Comparison of ENCODE assay signal across 8 mouse cellular contexts in genomic region chr2:92055101-92055813, GRCm38 (mm10). TPM values are rescaled to one million over a fixed set of nuclear protein-coding genes. Genes with fewer than 3 reads are reported as not detected.
A peak's percentile ranks its signal among the peaks of the same experiment; 100 is the strongest.
DNase-seq lines count a peak whose midpoint lies in the region; ATAC-seq and TF ChIP-seq lines count a peak whose summit lies in the region.

No protein-coding gene starts in this region.

- no peaks in the 10 kb centered on the region for H3K9me3 ChIP-seq in ES-E14 (ENCODE audit: control insufficient read depth, insufficient read depth, low read depth, low read length)
- H3K9me3 ChIP-seq in forebrain, postnatal 0 days (ENCODE audit: low read length), result no peaks in the 10 kb centered on the region
- no peaks in the 10 kb centered on the region for H3K9me3 ChIP-seq in lung, embryonic 14.5 days (ENCODE audit: low read depth, low read length)

- peaks cover 0 to 6% of the 10 kb centered on the region in 2 experiments; a peak in 1 of 4 replicates for H3K4me1 ChIP-seq in ES-E14 (ENCODE audit: control insufficient read depth in 2 of 2, insufficient read depth in 2 of 2, low read length in 2 of 2, poor library complexity in 1 of 2)
- H3K4me1 ChIP-seq in forebrain, postnatal 0 days (ENCODE audit: insufficient read depth), result peaks cover 7% of the 10 kb centered on the region; the same call in 1 of the 2 replicates
- peaks cover 18% of the 10 kb centered on the region for H3K4me1 ChIP-seq in lung, embryonic 14.5 days (ENCODE audit: insufficient read depth)
- peaks cover 33% of the 10 kb centered on the region for H3K4me1 ChIP-seq in olfactory bulb, adult 2 months (ENCODE audit: control insufficient read depth, insufficient read depth, low read length)

- in situ Hi-C loops in ES-E14 (cut with MboI; ENCODE audit: low sequenced_read_pairs in 2 of 2, unreplicated experiment in 2 of 2), result no loop called here

- TF ChIP-seq POLR2A in olfactory bulb, adult 2 months (IDR thresholded peaks at IDR 0.05; ENCODE audit: insufficient read depth, low read depth, low read length), result 0 out of 2 replicates have a peak, but pooled peaks have one; percentile 54

- peak; percentile 67 for DNase-seq in ES-E14 (ENCODE audit: low read depth, low spot score)
- peak; percentile 80 for DNase-seq in c-Kit-positive CD71-positive TER-119-positive erythroid progenitor cells, embryonic 14.5 days (ENCODE audit: low spot score)
- DNase-seq in forebrain, postnatal 0 days, result peak; percentile 93
- peak; percentile 93 for DNase-seq in heart, postnatal 4 days
- DNase-seq in layer of hippocampus, adult 8-10 months (ENCODE audit: low spot score in 2 of 2), result peak; percentile 80 to 86
- peak; percentile 97 for DNase-seq in lung, embryonic 14.5 days
- DNase-seq in thymus, adult 18-20 months, result peak; percentile 79 to 82

- H3K27ac ChIP-seq in ES-E14 (ENCODE audit: insufficient read depth, low read depth, low read length, poor library complexity, severe bottlenecking), result peak overlapping the region; percentile 64; the same call in 1 of the 2 replicates
- peak overlapping the region; percentile 60 for H3K27ac ChIP-seq in forebrain, postnatal 0 days (ENCODE audit: low read depth, low read length)
- peak overlapping the region; percentile 96 for H3K27ac ChIP-seq in lung, embryonic 14.5 days (ENCODE audit: low read depth)
- H3K27ac ChIP-seq in olfactory bulb, adult 2 months (ENCODE audit: insufficient read depth, low read depth, low read length), result no peak overlapping the region

- WGBS in forebrain, postnatal 0 days, result 4% methylated on average over 38 of the region's 38 CpGs
- WGBS in lung, embryonic 14.5 days, result 2% methylated on average over 38 of the region's 38 CpGs
- WGBS in olfactory bulb, adult 2 months, result 3% methylated on average over 38 of the region's 38 CpGs

- H3K27me3 ChIP-seq in forebrain, postnatal 0 days (ENCODE audit: insufficient read depth, low read length), result 0 out of 2 replicates have a peak, but pooled peaks cover 4% of the 10 kb centered on the region
- peaks cover 27% of the 10 kb centered on the region for H3K27me3 ChIP-seq in lung, embryonic 14.5 days (ENCODE audit: insufficient read depth, low read length)

- TF ChIP-seq CTCF in forebrain, postnatal 0 days (IDR thresholded peaks at IDR 0.05; ENCODE audit: low read depth), result no peak
- no peak for TF ChIP-seq CTCF in lung, embryonic 14.5 days (IDR thresholded peaks at IDR 0.05; ENCODE audit: low read depth)
- TF ChIP-seq CTCF in olfactory bulb, adult 2 months (IDR thresholded peaks at IDR 0.05; ENCODE audit: insufficient read depth, low read depth, low read length), result no peak

- H3K4me2 ChIP-seq in forebrain, postnatal 0 days (ENCODE audit: low read depth), result peak overlapping the region; percentile 64
- peak overlapping the region; percentile 75 for H3K4me2 ChIP-seq in lung, embryonic 14.5 days

- H3K9ac ChIP-seq in ES-E14 (ENCODE audit: insufficient read depth, low read depth, low read length, poor library complexity, severe bottlenecking), result peak overlapping the region; percentile 66
- H3K9ac ChIP-seq in forebrain, postnatal 0 days, result peak overlapping the region; percentile 32
- peak overlapping the region; percentile 53 for H3K9ac ChIP-seq in lung, embryonic 14.5 days

- peak; percentile 52 for ATAC-seq in forebrain, postnatal 0 days
- ATAC-seq in lung, embryonic 14.5 days (ENCODE audit: insufficient read depth), result peak; percentile 82

- peak overlapping the region; percentile 36 to 39 for H3K4me3 ChIP-seq in ES-E14 (ENCODE audit: insufficient read depth in 1 of 2, low read depth in 1 of 2, low read length in 2 of 2, poor library complexity in 1 of 2, severe bottlenecking in 1 of 2)
- peak overlapping the region; percentile 32 for H3K4me3 ChIP-seq in forebrain, postnatal 0 days (ENCODE audit: low read depth, low read length)
- H3K4me3 ChIP-seq in lung, embryonic 14.5 days (ENCODE audit: low read depth, low read length), result peak overlapping the region; percentile 35
- peak overlapping the region; percentile 35 for H3K4me3 ChIP-seq in olfactory bulb, adult 2 months (ENCODE audit: insufficient read depth, low read depth, low read length)

- H3K36me3 ChIP-seq in ES-E14 (ENCODE audit: control insufficient read depth, insufficient read depth, low read length, poor library complexity, severe bottlenecking), result no peaks in the 10 kb centered on the region
- H3K36me3 ChIP-seq in forebrain, postnatal 0 days (ENCODE audit: insufficient read depth), result no peaks in the 10 kb centered on the region
- no peaks in the 10 kb centered on the region for H3K36me3 ChIP-seq in lung, embryonic 14.5 days (ENCODE audit: insufficient read depth)

TF ChIP-seq in ES-E14, 5 proteins besides CTCF, POLR2A, EP300 and RAD21:
- TF ChIP-seq MAFK (IDR thresholded peaks at IDR 0.05; ENCODE audit: insufficient read depth, low read depth, low read length) (no peak), HCFC1 (IDR thresholded peaks at IDR 0.05; ENCODE audit: borderline replicate concordance, insufficient read depth, low read length) (no peak), CHD2 (IDR thresholded peaks at IDR 0.05; ENCODE audit: low read depth, low read length) (no peak), ZC3H11A (IDR thresholded peaks at IDR 0.05; ENCODE audit: borderline replicate concordance, low read depth, low read length) (no peak), ZNF384 (IDR thresholded peaks at IDR 0.05; ENCODE audit: low read depth, low read length) (no peak)

RNA-seq across cellular contexts. Expression of gene Creb3l1, which starts 31.0 kb away (rescaled TPM):
- 4.4 and 5.4 TPM in 2 replicates for total RNA-seq in ES-E14 (2012; rRNA removed)
- 1.4 and 2.0 TPM in 2 replicates for total RNA-seq in forebrain, postnatal 0 days (2014; rRNA removed)
- 2.9 TPM in 2 replicates for polyA plus RNA-seq in forebrain, postnatal 0 days (2015; fragmentation: Nextera tagmentation; extraction: Ambion mirVana)
- total RNA-seq in heart, postnatal 4 days (2021), result 10 to 100 TPM; 16.9 to 18.5 TPM
- 1 to 10 TPM; 2.5 to 2.8 (median 2.7) TPM for total RNA-seq in layer of hippocampus, adult 8-10 months (2022)
- polyA plus RNA-seq in lung, embryonic 14.5 days (2014; fragmentation: Nextera tagmentation; extraction: Ambion mirVana), result 18.6 and 19.3 TPM in 2 replicates
- polyA plus RNA-seq in olfactory bulb, adult 2 months (2012; ENCODE audit: insufficient read depth, insufficient read length, low replicate concordance, missing spikeins), result not detected in 2 replicates

RNA-seq across cellular contexts. Expression of gene Phf21a, which starts 37.7 kb away (rescaled TPM):
- 23.5 and 29.4 TPM in 2 replicates for total RNA-seq in ES-E14 (2012; rRNA removed)
- total RNA-seq in forebrain, postnatal 0 days (2014; rRNA removed), result 107 and 146 TPM in 2 replicates
- polyA plus RNA-seq in forebrain, postnatal 0 days (2015; fragmentation: Nextera tagmentation; extraction: Ambion mirVana), result 24.6 and 34.4 TPM in 2 replicates
- total RNA-seq in heart, postnatal 4 days (2021), result 10 to 100 TPM; 38.1 to 41.5 TPM
- total RNA-seq in layer of hippocampus, adult 8-10 months (2022), result 100 to 1,000 TPM; 139 to 167 (median 156) TPM
- polyA plus RNA-seq in lung, embryonic 14.5 days (2014; fragmentation: Nextera tagmentation; extraction: Ambion mirVana), result 24.9 and 26.1 TPM in 2 replicates
- 643 TPM in 1 of 2 replicates, not detected in the other for polyA plus RNA-seq in olfactory bulb, adult 2 months (2012; ENCODE audit: insufficient read depth, insufficient read length, low replicate concordance, missing spikeins)
